Mouse (Mus musculus) G1E (cell line): ENCODE results near the gene Ankfn1. TPM values are rescaled to one million over a fixed set of nuclear protein-coding genes. Genes with fewer than 3 reads are reported as not detected.

ENCODE experiments used
- ATAC-seq: 2 replicates; pipeline ENCODE4 v1.8.0; 2016; ENCODE audit warnings: mild to moderate bottlenecking; ENCODE audit not compliant: insufficient number of reproducible peaks, poor library complexity, low FRiP score, severe bottlenecking; ENCODE audit errors: extremely low read depth
- DNase-seq: peaks from one replicate; pipeline ENCODE4 v3.0.0; 2012; ENCODE audit warnings: low spot score
- H3K27me3 ChIP-seq: 2 replicates; pipeline ENCODE4 v1.6.1; 2012; ENCODE audit warnings: mild to moderate bottlenecking, low read length, inconsistent platforms; ENCODE audit not compliant: insufficient read depth
- H3K36me3 ChIP-seq: replicated peaks from 2 replicates; pipeline ENCODE3; 2012; ENCODE audit warnings: mild to moderate bottlenecking, inconsistent platforms
- H3K4me1 ChIP-seq: 2 replicates; pipeline ENCODE4 v1.6.1; 2012; ENCODE audit warnings: low read depth, low read length, inconsistent platforms, mixed read lengths; ENCODE audit not compliant: insufficient read depth
- H3K4me3 ChIP-seq: 2 replicates; pipeline ENCODE4 v1.5.1; 2012; ENCODE audit warnings: low read depth, mild to moderate bottlenecking, inconsistent platforms, low read length, moderate library complexity, mixed read lengths
- H3K9me3 ChIP-seq: replicated peaks from 2 replicates; pipeline ENCODE4 v1.6.1; 2012; ENCODE audit warnings: inconsistent platforms
- CTCF ChIP-seq: IDR thresholded peaks from 2 replicates; pipeline ENCODE4 v1.5.1; 2012; ENCODE audit warnings: low read depth, low read length, inconsistent platforms, mixed read lengths
- GATA1 ChIP-seq: IDR thresholded peaks from 2 replicates; pipeline ENCODE4 v1.6.1; 2012; ENCODE audit warnings: borderline replicate concordance, low read length, inconsistent platforms, mixed read lengths
- GATA2 ChIP-seq: IDR thresholded peaks from 2 replicates; pipeline ENCODE4 v1.6.1; 2012; ENCODE audit warnings: low read depth, low read length, inconsistent platforms, borderline replicate concordance
- POLR2AphosphoS5 ChIP-seq: IDR thresholded peaks from 2 replicates; pipeline ENCODE4 v1.6.1; 2012; ENCODE audit warnings: low read depth, low read length, inconsistent platforms; ENCODE audit not compliant: insufficient replicate concordance
- TAL1 ChIP-seq: conservative IDR thresholded peaks from 2 replicates; pipeline ENCODE4 v1.6.1; 2012; ENCODE audit warnings: low read depth, low read length, inconsistent platforms, mixed read lengths
- polyA plus RNA-seq: library from polyadenylated mRNA; stranded (reverse); fragments of >175 nt; gene quantifications from 2 replicates; pipeline ENCODE4 v1.2.3, GENCODE M21; 2012
- total RNA-seq, 2 experiments: library from RNA; stranded (forward) in 1 of 2; stranded (reverse) in 1 of 2; fragments of 200-1000 nt in 1 of 2; fragments of >200 nt in 1 of 2; fragmentation: Nextera tagmentation in 1 of 2; gene quantifications; 2 replicates each; pipeline ENCODE4 v1.2.3; 2014 to 2017

Ankfn1 gene
- total and polyA plus RNA-seq, 3 experiments: 0.27 TPM; not detected in 2

GRCm38 (mm10) chr11:89448986-89449385 is 328.5 kb downstream of the Ankfn1 start:
- no peak overlapping the region for H3K4me3 ChIP-seq
- no peaks in the 10 kb centered on the region for H3K36me3 ChIP-seq
- TF ChIP-seq GATA1: no peak
- TF ChIP-seq TAL1: no peak
- no peak for TF ChIP-seq GATA2
- no peak for TF ChIP-seq POLR2AphosphoS5
- TF ChIP-seq CTCF: no peak
- H3K9me3 ChIP-seq: peaks cover 41% of the 10 kb centered on the region
- no peak for DNase-seq
- ATAC-seq: no peak
- H3K27me3 ChIP-seq: no peaks in the 10 kb centered on the region
- no peaks in the 10 kb centered on the region for H3K4me1 ChIP-seq

GRCm38 (mm10) chr11:89447477-89447876 is 330.0 kb downstream of the Ankfn1 start:
- H3K36me3 ChIP-seq: no peaks in the 10 kb centered on the region
- H3K4me1 ChIP-seq: no peaks in the 10 kb centered on the region
- TF ChIP-seq POLR2AphosphoS5: no peak
- TF ChIP-seq CTCF: no peak
- no peak for TF ChIP-seq GATA2
- TF ChIP-seq GATA1: no peak
- no peak for TF ChIP-seq TAL1
- no peak overlapping the region for H3K4me3 ChIP-seq
- H3K27me3 ChIP-seq: no peaks in the 10 kb centered on the region
- ATAC-seq (no peak), DNase-seq (no peak)
- peaks cover 39% of the 10 kb centered on the region for H3K9me3 ChIP-seq

- DNase-seq: no peak
- H3K36me3 ChIP-seq: no peaks in the 10 kb centered on the region
- H3K4me1 ChIP-seq: no peaks in the 10 kb centered on the region
- peaks cover 41% of the 10 kb centered on the region for H3K9me3 ChIP-seq
- no peak for ATAC-seq
- TF ChIP-seq GATA1: no peak
- H3K4me3 ChIP-seq: no peak overlapping the region
- H3K27me3 ChIP-seq: no peaks in the 10 kb centered on the region
Measured at GRCm38 (mm10) chr11:89440566-89440965, 336.9 kb downstream of the Ankfn1 start.

- no peak overlapping the region for H3K4me3 ChIP-seq
- no peaks in the 10 kb centered on the region for H3K27me3 ChIP-seq
- H3K9me3 ChIP-seq: peaks cover 51% of the 10 kb centered on the region
- H3K4me1 ChIP-seq: no peaks in the 10 kb centered on the region
- TF ChIP-seq CTCF (no peak), TAL1 (no peak), GATA2 (no peak)
- H3K36me3 ChIP-seq: no peaks in the 10 kb centered on the region
- DNase-seq (no peak), ATAC-seq (no peak)
Measured at GRCm38 (mm10) chr11:89424358-89424757, 353.1 kb downstream of the Ankfn1 start.

- no peak overlapping the region for H3K4me3 ChIP-seq
- no peaks in the 10 kb centered on the region for H3K36me3 ChIP-seq
- H3K27me3 ChIP-seq: no peaks in the 10 kb centered on the region
- ATAC-seq (no peak), DNase-seq (no peak)
- TF ChIP-seq TAL1 (no peak), GATA2 (no peak), CTCF (no peak)
- no peaks in the 10 kb centered on the region for H3K4me1 ChIP-seq
- peaks cover 50% of the 10 kb centered on the region for H3K9me3 ChIP-seq
Measured at GRCm38 (mm10) chr11:89422637-89423036, 354.8 kb downstream of the Ankfn1 start.

GRCm38 (mm10) chr11:89420767-89421438 is 356.6 kb downstream of the Ankfn1 start:
- DNase-seq (no peak), ATAC-seq (no peak)
- TF ChIP-seq GATA1: no peak
- TF ChIP-seq TAL1: no peak
- no peak for TF ChIP-seq GATA2
- no peak for TF ChIP-seq CTCF
- TF ChIP-seq POLR2AphosphoS5: no peak
- Histone ChIP-seq H3K27me3 (no peaks in the 10 kb centered on the region), H3K36me3 (no peaks in the 10 kb centered on the region), H3K4me1 (no peaks in the 10 kb centered on the region), H3K4me3 (no peak overlapping the region), H3K9me3 (peaks cover 49% of the 10 kb centered on the region)

GRCm38 (mm10) chr11:89419863-89420262 is 357.6 kb downstream of the Ankfn1 start:
- DNase-seq (no peak), ATAC-seq (no peak)
- no peaks in the 10 kb centered on the region for H3K36me3 ChIP-seq
- TF ChIP-seq TAL1 (no peak), GATA1 (no peak), CTCF (no peak), GATA2 (no peak), POLR2AphosphoS5 (no peak)
- H3K4me1 ChIP-seq: no peaks in the 10 kb centered on the region
- peaks cover 48% of the 10 kb centered on the region for H3K9me3 ChIP-seq
- H3K27me3 ChIP-seq: no peaks in the 10 kb centered on the region
- H3K4me3 ChIP-seq: no peak overlapping the region
